Mouse (Mus musculus): ENCODE measurements around the gene Uggt2.

Uggt2 gene

GRCm38 (mm10) chr14:119037076-119037683 lies 62.0 kb downstream of the Uggt2 start:
- no peak for DNase-seq (ENCODE audit: low read depth in 2 of 2, low spot score in 2 of 2)

GRCm38 (mm10) chr14:119027675-119028253 lies 71.5 kb downstream of the Uggt2 start:
- no peak for DNase-seq (ENCODE audit: low read depth in 2 of 2, low spot score in 2 of 2)

GRCm38 (mm10) chr14:119027130-119027529 lies 72.1 kb downstream of the Uggt2 start:
- DNase-seq (ENCODE audit: low read depth in 2 of 2, low spot score in 2 of 2), result peak; percentile 63 to 71

- DNase-seq (ENCODE audit: low read depth in 2 of 2, low spot score in 2 of 2), result no peak
These were observed 73.3 kb downstream of the Uggt2 start for GRCm38 (mm10) chr14:119025889-119026288.

GRCm38 (mm10) chr14:119013549-119013948 lies 85.7 kb downstream of the Uggt2 start:
- no peak for DNase-seq (ENCODE audit: low read depth in 2 of 2, low spot score in 2 of 2)

GRCm38 (mm10) chr14:119012607-119013431 lies 86.4 kb downstream of the Uggt2 start:
- DNase-seq (ENCODE audit: low read depth in 2 of 2, low spot score in 2 of 2), result no peak

- DNase-seq (ENCODE audit: low read depth in 2 of 2, low spot score in 2 of 2), result no peak
These were observed 89.7 kb downstream of the Uggt2 start for GRCm38 (mm10) chr14:119009531-119009930.

GRCm38 (mm10) chr14:119008031-119008590 lies 91.1 kb downstream of the Uggt2 start:
- DNase-seq (ENCODE audit: low read depth in 2 of 2, low spot score in 2 of 2), result no peak

GRCm38 (mm10) chr14:119007103-119007951 lies 91.9 kb downstream of the Uggt2 start:
- peak; percentile 93 to 97 for DNase-seq (ENCODE audit: low read depth in 2 of 2, low spot score in 2 of 2)

GRCm38 (mm10) chr14:119006441-119007102 lies 92.7 kb downstream of the Uggt2 start:
- DNase-seq (ENCODE audit: low read depth in 2 of 2, low spot score in 2 of 2), result no peak

GRCm38 (mm10) chr14:119005834-119006233 lies 93.4 kb downstream of the Uggt2 start:
- DNase-seq (ENCODE audit: low read depth in 2 of 2, low spot score in 2 of 2), result no peak

GRCm38 (mm10) chr14:119003320-119003719 lies 95.9 kb downstream of the Uggt2 start:
- DNase-seq (ENCODE audit: low read depth in 2 of 2, low spot score in 2 of 2), result peak; percentile 33 to 64

GRCm38 (mm10) chr14:118995226-118995925 lies 103.9 kb downstream of the Uggt2 start:
- DNase-seq (ENCODE audit: low read depth in 2 of 2, low spot score in 2 of 2), result no peak

GRCm38 (mm10) chr14:118987523-118988496 lies 111.4 kb downstream of the Uggt2 start:
- no peak for DNase-seq (ENCODE audit: low read depth in 2 of 2, low spot score in 2 of 2)

- DNase-seq (ENCODE audit: low read depth in 2 of 2, low spot score in 2 of 2), result peak; percentile 64 to 71
These were observed 112.3 kb downstream of the Uggt2 start for GRCm38 (mm10) chr14:118986653-118987522.

GRCm38 (mm10) chr14:118984161-118984560 lies 115.1 kb downstream of the Uggt2 start:
- DNase-seq (ENCODE audit: low read depth in 2 of 2, low spot score in 2 of 2), result no peak

- DNase-seq (ENCODE audit: low read depth in 2 of 2, low spot score in 2 of 2), result no peak
These were observed 115.8 kb downstream of the Uggt2 start for GRCm38 (mm10) chr14:118983396-118983795.

Measured in CD8-positive naive resting alpha-beta T cell, adult 2 months (primary cell).